Mouse (Mus musculus) limb, embryonic 14.5 days (tissue): ENCODE measurements at regions not wholly inside any gene's neighbourhood (a gene's known extent, or its start where the extent isn't known, plus 50 kb on each side); places are given as distances from the start of the nearest gene placed in this dataset.

Source experiments
- ATAC-seq: fragments of 200-750 bp; cut with Nextera tagmentation; 2 replicates; pipeline ENCODE4 v1.8.0; 2017; ENCODE audit warnings: low read depth, moderate number of reproducible peaks, moderate TSS enrichment; ENCODE audit not compliant: low FRiP score
- DNase-seq: peaks from one replicate; pipeline ENCODE4 v3.0.0-alpha.2; 2015; ENCODE audit warnings: low spot score
- H3K27ac ChIP-seq: fragments of 300-500 bp; sonication (generic); replicated peaks from 2 replicates; pipeline ENCODE4 v1.5.1; 2014; ENCODE audit warnings: low read depth, mild to moderate bottlenecking, low read length, moderate library complexity, mixed read lengths
- H3K27me3 ChIP-seq: fragments of 300-500 bp; sonication (generic); 2 replicates; pipeline ENCODE4 v1.6.1; 2014; ENCODE audit warnings: low read length, mixed read lengths; ENCODE audit not compliant: control insufficient read depth, insufficient read depth
- H3K36me3 ChIP-seq: fragments of 300-500 bp; sonication (generic); 2 replicates; pipeline ENCODE4 v1.6.1; 2014; ENCODE audit warnings: mild to moderate bottlenecking, low read length, moderate library complexity, mixed read lengths; ENCODE audit not compliant: control insufficient read depth, insufficient read depth
- H3K4me1 ChIP-seq: fragments of 300-500 bp; sonication (generic); 2 replicates; pipeline ENCODE4 v1.6.1; 2014; ENCODE audit warnings: antibody characterized with exemption, low read length, mixed read lengths; ENCODE audit not compliant: control insufficient read depth, insufficient read depth
- H3K4me2 ChIP-seq: fragments of 300-500 bp; sonication (generic); replicated peaks from 2 replicates; pipeline ENCODE4 v1.6.1; 2014; ENCODE audit warnings: low read depth, mild to moderate bottlenecking, low read length, moderate library complexity; ENCODE audit not compliant: severe bottlenecking
- H3K4me3 ChIP-seq: fragments of 300-500 bp; sonication (generic); replicated peaks from 2 replicates; pipeline ENCODE4 v1.5.1; 2014; ENCODE audit warnings: low read length
- H3K9ac ChIP-seq: fragments of 300-500 bp; sonication (generic); 2 replicates; pipeline ENCODE4 v1.6.1; 2014; ENCODE audit warnings: mild to moderate bottlenecking, low read depth, low read length, moderate library complexity; ENCODE audit not compliant: severe bottlenecking
- H3K9me3 ChIP-seq: fragments of 300-500 bp; sonication (generic); 2 replicates; pipeline ENCODE4 v1.6.1; 2016; ENCODE audit warnings: low read length; ENCODE audit not compliant: control insufficient read depth
- POLR2A ChIP-seq: fragments of 200-500 bp; IDR thresholded peaks from 2 replicates; pipeline ENCODE4 v1.8.0; 2012; ENCODE audit warnings: inconsistent platforms, mild to moderate bottlenecking, moderate library complexity, borderline replicate concordance; ENCODE audit not compliant: insufficient read depth, insufficient read length; ENCODE audit errors: extremely low read depth
- WGBS: fragments of 180-500 bp; shearing (Covaris S2); extraction: QIAGEN DNeasy Blood & Tissue Kit; methylation state at CpG from one replicate; pipeline ENCODE4 v1.1.7; 2014; 5-methylcytosine and 5-hydroxymethylcytosine counted together

GRCm38 (mm10) chr8:88906244-88906643, 137.7 kb downstream of the Sall1 start:
- no peak for TF ChIP-seq POLR2A
- no peak overlapping the region for H3K4me3 ChIP-seq
- no peak overlapping the region for H3K9ac ChIP-seq
- H3K36me3 ChIP-seq, result no peaks in the 10 kb centered on the region
- H3K27me3 ChIP-seq, result no peaks in the 10 kb centered on the region
- 78% methylated on average over 6 of the region's 6 CpGs for WGBS
- no peaks in the 10 kb centered on the region for H3K9me3 ChIP-seq
- no peak for ATAC-seq
- H3K27ac ChIP-seq, result no peak overlapping the region
- DNase-seq, result no peak
- H3K4me1 ChIP-seq, result peaks cover 4% of the 10 kb centered on the region; the same call in 1 of the 2 replicates
- H3K4me2 ChIP-seq, result no peak overlapping the region

- no peak for TF ChIP-seq POLR2A
- H3K4me2 ChIP-seq, result no peak overlapping the region
- H3K27ac ChIP-seq, result no peak overlapping the region
- H3K36me3 ChIP-seq, result no peaks in the 10 kb centered on the region
- WGBS, result 51% methylated on average over 12 of the region's 12 CpGs
- no peak overlapping the region for H3K4me3 ChIP-seq
- ATAC-seq (peak; percentile 63; the same call in 1 of the 2 replicates), DNase-seq (no peak)
- no peak overlapping the region for H3K9ac ChIP-seq
- peaks cover 4% of the 10 kb centered on the region; the same call in 1 of the 2 replicates for H3K4me1 ChIP-seq
- no peaks in the 10 kb centered on the region for H3K27me3 ChIP-seq
- no peaks in the 10 kb centered on the region for H3K9me3 ChIP-seq
These were observed 140.9 kb downstream of the Sall1 start for GRCm38 (mm10) chr8:88903094-88903493.

- whole genome bisulfite sequencing, result 88% methylated on average over 15 of the region's 15 CpGs
- Histone ChIP-seq H3K4me2 (no peak overlapping the region), H3K9me3 (no peaks in the 10 kb centered on the region), H3K36me3 (no peaks in the 10 kb centered on the region), H3K4me1 (no peaks in the 10 kb centered on the region), H3K9ac (no peak overlapping the region), H3K27me3 (no peaks in the 10 kb centered on the region), H3K27ac (no peak overlapping the region), H3K4me3 (no peak overlapping the region)
- ATAC-seq (no peak), DNase-seq (no peak)
- TF ChIP-seq POLR2A, result no peak
These were observed 160.1 kb downstream of the Sall1 start for GRCm38 (mm10) chr8:88883751-88884390.

GRCm38 (mm10) chr8:88879857-88880256, 164.1 kb downstream of the Sall1 start:
- Histone ChIP-seq H3K9me3 (no peaks in the 10 kb centered on the region), H3K4me1 (no peaks in the 10 kb centered on the region), H3K27me3 (no peaks in the 10 kb centered on the region), H3K9ac (no peak overlapping the region), H3K27ac (no peak overlapping the region), H3K4me3 (no peak overlapping the region), H3K4me2 (no peak overlapping the region), H3K36me3 (no peaks in the 10 kb centered on the region)
- ATAC-seq (no peak), DNase-seq (no peak)
- 79% methylated on average over 7 of the region's 7 CpGs for WGBS
- no peak for TF ChIP-seq POLR2A

- H3K36me3 ChIP-seq, result no peaks in the 10 kb centered on the region
- H3K4me2 ChIP-seq, result no peak overlapping the region
- H3K27me3 ChIP-seq, result no peaks in the 10 kb centered on the region
- H3K4me1 ChIP-seq, result no peaks in the 10 kb centered on the region
- no peak overlapping the region for H3K27ac ChIP-seq
- no peak overlapping the region for H3K4me3 ChIP-seq
- 64% methylated on average over 10 of the region's 10 CpGs for WGBS
- ATAC-seq (no peak), DNase-seq (no peak)
- TF ChIP-seq POLR2A, result no peak
- no peak overlapping the region for H3K9ac ChIP-seq
- H3K9me3 ChIP-seq, result no peaks in the 10 kb centered on the region
These were observed 166.0 kb downstream of the Sall1 start for GRCm38 (mm10) chr8:88877921-88878320.

GRCm38 (mm10) chr8:88862846-88863455, 166.1 kb downstream of the Cyld start:
- Histone ChIP-seq H3K27me3 (no peaks in the 10 kb centered on the region), H3K4me2 (no peak overlapping the region), H3K27ac (no peak overlapping the region), H3K4me3 (no peak overlapping the region), H3K9ac (no peak overlapping the region), H3K9me3 (no peaks in the 10 kb centered on the region; the same call in 1 of the 2 replicates), H3K4me1 (no peaks in the 10 kb centered on the region), H3K36me3 (no peaks in the 10 kb centered on the region)
- WGBS, result 89% methylated on average over 10 of the region's 10 CpGs
- ATAC-seq (no peak), DNase-seq (no peak)
- TF ChIP-seq POLR2A, result no peak
